Mouse (Mus musculus) myocyte (in vitro differentiated cells): Measurements from ENCODE around the gene Rbms1. TPM values are rescaled to one million over a fixed set of nuclear protein-coding genes. Genes with fewer than 3 reads are reported as not detected.

Source experiments
- H3K27me3 ChIP-seq: one replicate; pipeline ENCODE4 v1.6.1; 2011; ENCODE audit not compliant: control insufficient read depth, insufficient read depth, insufficient read length
- H3K36me3 ChIP-seq: one replicate; pipeline ENCODE4 v1.6.1; 2011; ENCODE audit not compliant: control insufficient read depth, insufficient read depth
- H3K4me2 ChIP-seq: one replicate; pipeline ENCODE4 v1.6.1; 2011; ENCODE audit warnings: low read depth, control low read depth
- H3K4me3 ChIP-seq: one replicate; pipeline ENCODE4 v1.5.1; 2011; ENCODE audit warnings: mild to moderate bottlenecking, control low read depth, moderate library complexity
- H3K79me2 ChIP-seq: one replicate; pipeline ENCODE4 v1.6.1; 2011; ENCODE audit not compliant: control insufficient read depth, insufficient read depth
- H3ac ChIP-seq: one replicate; pipeline ENCODE4 v1.6.1; 2011; ENCODE audit not compliant: control insufficient read depth, insufficient read length
- CEBPB ChIP-seq: IDR thresholded peaks from 2 replicates; pipeline ENCODE4 v1.6.1; 2011; ENCODE audit warnings: mild to moderate bottlenecking, moderate library complexity; ENCODE audit not compliant: poor library complexity, insufficient read depth, severe bottlenecking
- E2F4 ChIP-seq: IDR thresholded peaks from one replicate; pipeline ENCODE4 v1.6.1; 2011; ENCODE audit warnings: mild to moderate bottlenecking, control low read depth, moderate library complexity; ENCODE audit not compliant: insufficient read depth
- MAX ChIP-seq: IDR thresholded peaks from one replicate; pipeline ENCODE4 v1.6.1; 2011; ENCODE audit warnings: low read depth, mild to moderate bottlenecking, control low read depth
- MYOD1 ChIP-seq, 3 experiments: IDR thresholded peaks; one replicate each; pipeline ENCODE4 v1.6.1; 2011; ENCODE audit warnings: control low read depth in 2 of 3, low read depth in 2 of 3, mild to moderate bottlenecking in 2 of 3, moderate library complexity in 1 of 3; ENCODE audit not compliant: insufficient read length in 2 of 3, control insufficient read depth in 1 of 3
- MYOG ChIP-seq, 3 experiments: IDR thresholded peaks; one replicate each; pipeline ENCODE4 v1.6.1; 2011; ENCODE audit warnings: control low read depth in 2 of 3, low read depth in 2 of 3, mild to moderate bottlenecking in 2 of 3; ENCODE audit not compliant: insufficient read length in 2 of 3, control insufficient read depth in 1 of 3, insufficient read depth in 1 of 3
- POLR2A ChIP-seq: IDR thresholded peaks from one replicate; pipeline ENCODE4 v1.6.1; 2011; ENCODE audit warnings: low read depth, mild to moderate bottlenecking, control low read depth, moderate library complexity; ENCODE audit not compliant: insufficient read length
- POLR2AphosphoS2 ChIP-seq: IDR thresholded peaks from one replicate; pipeline ENCODE4 v1.6.1; 2011; ENCODE audit warnings: low read depth, control low read depth; ENCODE audit not compliant: insufficient read length
- REST ChIP-seq: IDR thresholded peaks from one replicate; pipeline ENCODE4 v1.6.1; 2011; ENCODE audit warnings: mild to moderate bottlenecking, control low read depth, moderate library complexity; ENCODE audit not compliant: insufficient read depth, insufficient read length
- SRF ChIP-seq: IDR thresholded peaks from one replicate; pipeline ENCODE4 v1.6.1; 2011; ENCODE audit warnings: low read depth; ENCODE audit not compliant: control insufficient read depth, insufficient read length
- TCF12 ChIP-seq: IDR thresholded peaks from one replicate; pipeline ENCODE4 v1.6.1; 2011; ENCODE audit warnings: mild to moderate bottlenecking, control low read depth; ENCODE audit not compliant: poor library complexity, insufficient read depth, severe bottlenecking
- TCF3 ChIP-seq: IDR thresholded peaks from one replicate; pipeline ENCODE4 v1.6.1; 2011; ENCODE audit warnings: low read depth, control low read depth; ENCODE audit not compliant: insufficient read length
- USF1 ChIP-seq: IDR thresholded peaks from one replicate; pipeline ENCODE4 v1.6.1; 2011; ENCODE audit warnings: low read depth, mild to moderate bottlenecking, control low read depth, moderate library complexity
- polyA plus RNA-seq: library from polyadenylated mRNA; unstranded; fragments of >200 nt; fragmentation: generic; extraction: Trizol; gene quantifications from one replicate; pipeline ENCODE4 v1.2.1, GENCODE M21; 2012; ENCODE audit warnings: missing spikeins

The Rbms1 gene
- polyA plus RNA-seq, 1 experiment: 34.8 TPM

GRCm38 (mm10) chr2:60804763-60805162 lies 158.2 kb downstream of the Rbms1 start:
- Histone ChIP-seq H3K4me3 (no peak overlapping the region), H3ac (no peak overlapping the region), H3K79me2 (peaks cover 100% of the 10 kb centered on the region), H3K27me3 (no peaks in the 10 kb centered on the region), H3K36me3 (peaks cover 10% of the 10 kb centered on the region), H3K4me2 (no peak overlapping the region)
- no peak for TF ChIP-seq POLR2A
- no peak for TF ChIP-seq POLR2AphosphoS2
- TF ChIP-seq TCF12: no peak
- TF ChIP-seq TCF3: no peak
- no peak for TF ChIP-seq REST
- no peak for TF ChIP-seq MAX
- no peak for TF ChIP-seq SRF
- TF ChIP-seq MYOD1 (IDR thresholded peaks at IDR 0.05; ENCODE audit: control insufficient read depth in 1 of 3, insufficient read length in 2 of 3, low read depth in 2 of 3): peak in 2 of 3 experiments; percentile 10 to 48
- TF ChIP-seq E2F4: no peak
- no peak for TF ChIP-seq CEBPB
- no peak for TF ChIP-seq USF1
- TF ChIP-seq MYOG (IDR thresholded peaks at IDR 0.05; ENCODE audit: control insufficient read depth in 1 of 3, insufficient read depth in 1 of 3, insufficient read length in 2 of 3, low read depth in 2 of 3): peak in 1 of 3 experiments; percentile 62

- Histone ChIP-seq H3K4me2 (no peak overlapping the region), H3K79me2 (peaks cover 97% of the 10 kb centered on the region), H3K4me3 (no peak overlapping the region), H3ac (no peak overlapping the region), H3K36me3 (peaks cover 10% of the 10 kb centered on the region), H3K27me3 (no peaks in the 10 kb centered on the region)
- TF ChIP-seq REST: no peak
- no peak for TF ChIP-seq POLR2A
- TF ChIP-seq MYOG (IDR thresholded peaks at IDR 0.05; ENCODE audit: control insufficient read depth in 1 of 3, insufficient read depth in 1 of 3, insufficient read length in 2 of 3, low read depth in 2 of 3): no peak
- no peak for TF ChIP-seq SRF
- no peak for TF ChIP-seq MYOD1 (IDR thresholded peaks at IDR 0.05; ENCODE audit: control insufficient read depth in 1 of 3, insufficient read length in 2 of 3, low read depth in 2 of 3)
- TF ChIP-seq E2F4: no peak
- no peak for TF ChIP-seq TCF3
- no peak for TF ChIP-seq POLR2AphosphoS2
- TF ChIP-seq MAX: no peak
- no peak for TF ChIP-seq CEBPB
- no peak for TF ChIP-seq TCF12
- no peak for TF ChIP-seq USF1
Measured at GRCm38 (mm10) chr2:60803377-60803776, 159.6 kb downstream of the Rbms1 start.

GRCm38 (mm10) chr2:60802828-60803227 lies 160.2 kb downstream of the Rbms1 start:
- TF ChIP-seq POLR2A (no peak), TCF3 (no peak), USF1 (no peak), SRF (no peak), CEBPB (no peak), E2F4 (no peak), MYOG (IDR thresholded peaks at IDR 0.05; ENCODE audit: control insufficient read depth in 1 of 3, insufficient read depth in 1 of 3, insufficient read length in 2 of 3, low read depth in 2 of 3) (no peak), MAX (no peak)
- H3K4me3 ChIP-seq: no peak overlapping the region
- peaks cover 91% of the 10 kb centered on the region for H3K79me2 ChIP-seq
- no peak overlapping the region for H3K4me2 ChIP-seq
- peaks cover 10% of the 10 kb centered on the region for H3K36me3 ChIP-seq
- no peak overlapping the region for H3ac ChIP-seq
- H3K27me3 ChIP-seq: no peaks in the 10 kb centered on the region

- Histone ChIP-seq H3ac (no peak overlapping the region), H3K4me2 (no peak overlapping the region), H3K4me3 (no peak overlapping the region), H3K36me3 (peaks cover 13% of the 10 kb centered on the region), H3K79me2 (peaks cover 85% of the 10 kb centered on the region), H3K27me3 (no peaks in the 10 kb centered on the region)
- TF ChIP-seq POLR2AphosphoS2: no peak
- no peak for TF ChIP-seq E2F4
- no peak for TF ChIP-seq CEBPB
- TF ChIP-seq TCF12: no peak
- no peak for TF ChIP-seq REST
- TF ChIP-seq SRF: no peak
- no peak for TF ChIP-seq POLR2A
- no peak for TF ChIP-seq TCF3
- no peak for TF ChIP-seq MYOD1 (IDR thresholded peaks at IDR 0.05; ENCODE audit: control insufficient read depth in 1 of 3, insufficient read length in 2 of 3, low read depth in 2 of 3)
- no peak for TF ChIP-seq MYOG (IDR thresholded peaks at IDR 0.05; ENCODE audit: control insufficient read depth in 1 of 3, insufficient read depth in 1 of 3, insufficient read length in 2 of 3, low read depth in 2 of 3)
- no peak for TF ChIP-seq MAX
- TF ChIP-seq USF1: no peak
Measured at GRCm38 (mm10) chr2:60802191-60802590, 160.8 kb downstream of the Rbms1 start.
